Mouse (Mus musculus) adrenal gland, adult 8-10 months (tissue): ENCODE results near the gene Spata45. TPM values are rescaled to one million over a fixed set of nuclear protein-coding genes. Genes with fewer than 3 reads are reported as not detected.
"Not testable (repeated sequence)": the region's sequence is repeated elsewhere in the genome, so short reads cannot be mapped to it uniquely, and the experiment has no call there.

Experiments
- DNase-seq: peaks from one replicate; pipeline ENCODE4 v3.0.0; 2022
- total RNA-seq, 4 experiments: library from RNA; stranded (reverse); gene quantifications; 2 replicates each; pipeline ENCODE4 v1.2.4; 2022

Spata45 gene
- total RNA-seq, result not detected

GRCm38 (mm10) chr1:191036554-191037334, at the start of gene Spata45:
Gene Spata45, plus strand, starts transcription at chr1:191036639.
- DNase-seq, result no peak

DNA sequence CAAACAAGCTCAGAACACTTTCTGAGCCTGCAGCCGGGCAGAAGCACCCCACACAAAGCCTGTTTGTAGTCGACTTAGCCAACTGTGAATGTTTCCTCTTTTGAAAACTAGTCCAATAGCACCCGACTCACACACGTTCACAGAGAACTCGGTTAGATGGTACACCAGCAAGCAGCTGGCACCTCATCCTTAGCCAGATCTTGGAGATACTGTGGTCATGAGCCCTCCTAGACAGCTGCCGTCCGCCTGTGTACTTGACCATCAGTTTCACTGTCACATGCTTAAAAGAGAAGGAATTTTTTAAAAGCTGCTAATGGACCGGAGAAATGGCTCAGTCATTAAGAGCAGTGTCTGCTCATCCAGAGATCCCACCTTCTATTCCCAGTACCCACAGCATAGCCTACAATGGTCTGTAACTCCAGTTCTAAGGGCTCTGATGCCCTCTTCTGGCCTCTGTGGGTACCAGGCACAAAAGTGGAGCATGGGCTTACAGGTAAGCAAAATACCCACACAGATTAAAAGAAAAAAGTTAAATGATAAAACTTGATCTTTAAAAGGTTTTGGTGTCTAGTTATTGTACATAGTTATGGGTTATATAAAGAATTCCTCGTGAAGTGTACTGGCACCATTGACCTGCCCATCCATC, 46.9 kb upstream of the Spata45 start:
- DNase-seq, result no peak

- peak; percentile 18 for DNase-seq
Observed at GRCm38 (mm10) chr1:190995548-190995947, 40.9 kb upstream of the Spata45 start.

- no peak for DNase-seq
Observed at GRCm38 (mm10) chr1:190996346-190996877, 40.0 kb upstream of the Spata45 start.

GRCm38 (mm10) chr1:190998027-190998426, 38.4 kb upstream of the Spata45 start:
- DNase-seq, result no peak

- no peak for DNase-seq
Observed at GRCm38 (mm10) chr1:191000686-191001085, 35.8 kb upstream of the Spata45 start.

GRCm38 (mm10) chr1:191002201-191002600, 34.2 kb upstream of the Spata45 start:
- no peak for DNase-seq

GRCm38 (mm10) chr1:191008707-191009106, 27.7 kb upstream of the Spata45 start:
- no peak for DNase-seq

- DNase-seq, result no peak
Observed at GRCm38 (mm10) chr1:191014271-191014670, 22.2 kb upstream of the Spata45 start.

DNA sequence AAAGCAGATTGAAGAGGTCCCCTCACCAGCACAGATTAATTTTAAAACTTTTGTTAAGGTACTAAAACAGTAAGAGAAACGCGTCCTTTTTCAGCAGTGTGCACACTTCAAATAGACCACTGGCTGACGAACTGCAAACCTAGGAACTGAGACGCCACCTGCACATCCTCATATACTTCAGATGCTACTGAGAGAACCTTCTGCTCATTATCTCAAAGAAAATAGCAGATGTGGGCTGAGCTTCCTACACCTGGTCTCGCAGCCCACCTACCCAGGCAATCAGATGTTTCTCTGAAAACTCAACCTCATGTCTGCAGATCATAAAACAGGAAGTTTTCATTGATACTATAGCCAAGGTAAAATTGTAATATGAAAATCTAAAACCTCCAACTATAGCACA, 16.6 kb upstream of the Spata45 start:
- DNase-seq, result no peak

- DNase-seq, result no peak
Observed at GRCm38 (mm10) chr1:191020217-191020924, 16.1 kb upstream of the Spata45 start.

- DNase-seq, result no peak
Observed at GRCm38 (mm10) chr1:191021016-191021415, 15.4 kb upstream of the Spata45 start.

GRCm38 (mm10) chr1:191023140-191023539, 13.3 kb upstream of the Spata45 start:
- no peak for DNase-seq

- not testable (repeated sequence) for DNase-seq
Observed at GRCm38 (mm10) chr1:191023806-191024205, 12.6 kb upstream of the Spata45 start.

GRCm38 (mm10) chr1:191025016-191026012, 11.1 kb upstream of the Spata45 start:
- peak; percentile 28 for DNase-seq

DNA sequence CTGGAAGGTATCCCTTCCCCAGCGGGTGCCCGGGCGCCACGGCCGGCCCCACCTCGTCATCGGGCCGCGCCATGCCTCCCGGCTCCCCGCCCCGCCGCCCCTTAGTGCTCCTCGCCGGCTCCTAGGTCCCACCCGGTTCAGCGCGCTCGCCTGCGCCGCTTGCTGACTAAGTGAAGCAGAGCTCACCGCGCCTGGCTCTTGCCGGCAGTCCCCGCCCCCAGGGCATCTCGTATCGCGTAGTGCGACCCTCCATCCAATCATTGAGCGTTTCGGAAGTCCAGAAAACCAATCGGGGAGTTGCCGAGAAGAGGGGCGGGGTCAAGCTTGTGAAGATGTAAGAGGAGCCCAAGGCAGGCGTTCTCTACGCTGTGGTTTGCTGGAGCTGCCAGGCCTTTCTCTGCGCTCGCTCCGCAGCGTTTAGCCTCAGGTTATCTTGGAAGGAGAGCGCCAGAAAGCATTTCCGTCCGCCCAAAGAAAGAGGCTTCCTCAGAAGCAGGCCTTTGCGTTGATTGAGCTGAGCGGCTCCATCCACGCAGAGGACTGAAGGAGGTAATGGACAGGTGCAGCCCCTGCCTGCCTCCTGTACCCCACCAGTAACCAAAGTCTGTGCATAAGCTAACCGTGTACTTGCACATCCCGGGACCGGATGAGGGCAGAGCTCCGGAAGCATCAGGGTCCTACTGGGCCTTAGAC, 10.3 kb upstream of the Spata45 start, which contains the start of gene Flvcr1:
Gene Flvcr1 (minus strand): TSS at position 138 of the 693 bp plus-strand sequence.
- peak; percentile 99 for DNase-seq

- no peak for DNase-seq
Observed at GRCm38 (mm10) chr1:191030182-191030581, 6.3 kb upstream of the Spata45 start.

DNA sequence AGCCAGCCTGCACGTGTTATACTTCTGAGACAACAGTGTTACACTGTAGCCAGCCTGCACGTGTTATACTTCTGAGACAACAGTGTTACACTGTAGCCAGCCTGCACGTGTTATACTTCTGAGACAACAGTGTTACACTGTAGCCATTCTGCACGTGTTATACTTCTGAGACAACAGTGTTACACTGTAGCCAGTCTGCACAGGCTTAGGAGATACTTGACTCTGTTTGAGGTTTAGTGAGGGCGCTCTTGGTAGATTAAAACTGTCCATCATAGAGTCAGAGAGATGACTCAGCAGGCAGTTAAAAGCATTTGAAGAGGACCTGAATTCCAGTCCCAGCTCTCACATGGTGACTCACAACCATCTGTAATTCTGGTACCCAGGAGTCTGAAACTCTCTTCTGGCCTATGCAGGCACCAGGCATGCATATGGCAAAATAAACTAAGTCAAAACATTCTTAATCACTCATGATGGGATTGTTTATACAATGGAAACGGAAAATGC, 5.5 kb upstream of the Spata45 start:
- DNase-seq, result not testable (repeated sequence)

DNA sequence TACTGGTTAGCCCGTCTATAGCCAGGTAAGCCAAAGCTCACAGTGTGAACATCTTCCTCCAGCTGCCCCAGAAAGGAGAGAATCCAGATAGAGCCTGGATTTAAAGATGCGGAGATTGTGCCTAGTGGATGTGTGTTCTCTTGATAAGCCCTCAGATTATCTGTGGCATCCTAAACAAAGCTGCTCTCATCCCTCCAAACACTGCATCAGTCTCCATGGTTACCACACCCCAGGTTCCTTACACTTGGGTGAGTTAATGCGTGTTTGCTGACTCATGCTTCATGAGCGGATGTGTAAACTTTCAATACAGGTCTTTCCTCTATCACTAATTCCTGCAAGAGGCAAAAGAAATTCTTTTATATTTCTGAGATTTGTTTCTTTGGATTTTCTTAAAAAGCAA, 790 bp upstream of the Spata45 start:
- DNase-seq, result no peak

GRCm38 (mm10) chr1:191037999-191038398, 1.6 kb downstream of the Spata45 start:
- DNase-seq, result no peak

DNA sequence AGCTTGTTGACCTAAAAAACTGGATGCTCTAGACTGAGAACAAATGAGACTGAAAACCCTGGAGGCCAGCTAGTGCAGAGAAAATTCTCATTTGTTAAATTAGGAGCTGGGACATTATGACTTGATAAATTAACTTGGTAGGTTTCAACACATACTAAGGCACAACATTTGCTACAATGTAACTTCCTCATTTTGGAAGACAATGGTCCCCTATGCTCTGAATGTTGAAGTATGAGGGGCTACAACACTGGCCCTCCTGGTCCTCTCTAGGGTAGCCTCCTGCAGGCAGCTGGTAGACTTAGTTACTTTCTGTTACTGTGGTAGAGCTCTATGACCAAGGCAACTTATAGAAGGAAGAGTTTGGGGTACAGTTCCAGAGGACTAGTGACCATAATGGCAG, 4.9 kb downstream of the Spata45 start:
- no peak for DNase-seq
